Comparison of ENCODE assay signal across 22 mouse cellular contexts in genomic region chr1:60815912-60816311, GRCm38 (mm10).
DNase-seq lines count a peak whose midpoint lies in the region; ATAC-seq and TF ChIP-seq lines count a peak whose summit lies in the region.
"Had no signal": no experiment of that assay in that cellular context is flagged by ENCODE, and none has a peak within 500 bp of the region (broad histone marks: within the 10 kb centered on the region; RNA-seq: fewer than 3 reads in every experiment).

No protein-coding gene starts in this region.

- DNase-seq in lung, postnatal 0 days (ENCODE audit: low spot score), result peak; percentile 39
- no peak for DNase-seq in lung, adult 2 months
- peak; percentile 69 to 73 for DNase-seq in heart, adult 9 months (ENCODE audit: low spot score in 2 of 2)
- no peak for DNase-seq in layer of hippocampus, postnatal 10 days (ENCODE audit: low spot score in 2 of 2)
- no peak for DNase-seq in layer of hippocampus, adult 8-10 months (ENCODE audit: low spot score in 2 of 2)
- no peak for DNase-seq in thymus, postnatal 14 days
- DNase-seq: adrenal gland, postnatal 10 days; cerebellum, adult 9-10 months; lung, postnatal 4 days; right cerebral cortex, postnatal 14 days; thymus, adult 18-20 months had no signal

- TF ChIP-seq POLR2A in lung, adult 2 months (IDR thresholded peaks at IDR 0.05; ENCODE audit: borderline replicate concordance, extremely low read depth, low read depth, low read length), result no peak

- TF ChIP-seq EP300 in lung, postnatal 0 days (IDR thresholded peaks at IDR 0.05), result peak; percentile 44; the same call in 1 of the 2 replicates

- peak; percentile 47; the same call in 1 of the 2 replicates for ATAC-seq in lung, postnatal 0 days
- peak; percentile 90; the same call in 1 of the 2 replicates for ATAC-seq in heart, embryonic 15.5 days (replicated peaks; ENCODE audit: insufficient number of reproducible peaks, insufficient read depth, low FRiP score, low read depth)
- ATAC-seq: activated CD4-positive, CD25-positive, alpha-beta regulatory T cell, adult 4 months; forebrain, embryonic 13.5 days; hindbrain, embryonic 16.5 days; intestine, postnatal 0 days; midbrain, embryonic 16.5 days; Patski had no signal

- no peaks in the 10 kb centered on the region for H3K4me1 ChIP-seq in lung, postnatal 0 days (ENCODE audit: insufficient read depth, low read depth, low read length)
- peaks cover 2% of the 10 kb centered on the region; the same call in 1 of the 2 replicates for H3K4me1 ChIP-seq in lung, adult 2 months (ENCODE audit: control insufficient read depth, insufficient read depth, low read length)
- peaks cover 13% of the 10 kb centered on the region; the same call in 1 of the 2 replicates for H3K4me1 ChIP-seq in heart, embryonic 15.5 days (replicated peaks)
- H3K4me1 ChIP-seq: embryonic facial prominence, embryonic 12.5 days; forebrain, embryonic 13.5 days; limb, embryonic 15.5 days; liver, embryonic 15.5 days had no signal

- H3K9ac ChIP-seq in lung, postnatal 0 days (replicated peaks; ENCODE audit: low read depth), result no peak overlapping the region
- no peak overlapping the region for H3K9ac ChIP-seq in heart, embryonic 15.5 days
- H3K9ac ChIP-seq: embryonic facial prominence, embryonic 12.5 days; forebrain, embryonic 13.5 days; limb, embryonic 15.5 days; liver, embryonic 15.5 days had no signal

- 80% methylated on average over 6 of the region's 6 CpGs for WGBS in lung, postnatal 0 days
- 79% methylated on average over 6 of the region's 6 CpGs for WGBS in lung, adult 2 months
- WGBS in heart, embryonic 15.5 days, result 42% methylated on average over 6 of the region's 6 CpGs

- H3K27ac ChIP-seq in lung, postnatal 0 days (ENCODE audit: low read length), result no peak overlapping the region
- H3K27ac ChIP-seq in heart, embryonic 15.5 days, result peak overlapping the region; percentile 70
- H3K27ac ChIP-seq: embryonic facial prominence, embryonic 12.5 days; forebrain, embryonic 13.5 days; limb, embryonic 15.5 days; liver, embryonic 15.5 days had no signal

- TF ChIP-seq CTCF in lung, postnatal 0 days (IDR thresholded peaks at IDR 0.05), result no peak
- TF ChIP-seq CTCF in lung, adult 2 months (IDR thresholded peaks at IDR 0.05; ENCODE audit: insufficient read depth, low read length), result no peak

- no peaks in the 10 kb centered on the region for H3K36me3 ChIP-seq in lung, postnatal 0 days (ENCODE audit: insufficient read depth, low read length)
- no peaks in the 10 kb centered on the region for H3K36me3 ChIP-seq in heart, embryonic 15.5 days
- H3K36me3 ChIP-seq: embryonic facial prominence, embryonic 12.5 days; limb, embryonic 15.5 days; liver, embryonic 15.5 days had no signal

- H3K9me3 ChIP-seq in lung, postnatal 0 days (ENCODE audit: low read length), result no peaks in the 10 kb centered on the region
- H3K9me3 ChIP-seq in heart, embryonic 15.5 days (replicated peaks), result no peaks in the 10 kb centered on the region
- H3K9me3 ChIP-seq: embryonic facial prominence, embryonic 12.5 days; forebrain, embryonic 13.5 days; limb, embryonic 15.5 days; liver, embryonic 15.5 days had no signal

- H3K27me3 ChIP-seq in lung, postnatal 0 days (replicated peaks; ENCODE audit: insufficient read depth, low read length), result no peaks in the 10 kb centered on the region
- no peaks in the 10 kb centered on the region for H3K27me3 ChIP-seq in heart, embryonic 15.5 days
- H3K27me3 ChIP-seq: embryonic facial prominence, embryonic 12.5 days; forebrain, embryonic 13.5 days; limb, embryonic 15.5 days; liver, embryonic 15.5 days had no signal

- H3K4me2 ChIP-seq in lung, postnatal 0 days (replicated peaks; ENCODE audit: low read depth, low read length), result no peak overlapping the region
- H3K4me2 ChIP-seq in heart, embryonic 15.5 days, result no peak overlapping the region
- H3K4me2 ChIP-seq: embryonic facial prominence, embryonic 12.5 days; forebrain, embryonic 13.5 days; limb, embryonic 15.5 days; liver, embryonic 15.5 days had no signal

- H3K4me3 ChIP-seq in lung, postnatal 0 days (ENCODE audit: low read depth, low read length), result no peak overlapping the region
- no peak overlapping the region for H3K4me3 ChIP-seq in lung, adult 2 months (replicated peaks; ENCODE audit: extremely low read depth, low read depth, low read length)
- H3K4me3 ChIP-seq in heart, embryonic 15.5 days, result no peak overlapping the region
- H3K4me3 ChIP-seq: embryonic facial prominence, embryonic 12.5 days; erythroblast, embryonic 14.5 days; forebrain, embryonic 13.5 days; limb, embryonic 15.5 days; liver, embryonic 15.5 days had no signal

Comparison
In these comparisons a context has a peak if more than half of its experiments do, and no peak if none do; other contexts are left out.
1. DNase-seq: peak in lung, postnatal 0 days (single experiment) and heart, adult 9 months (2 of 2); none in lung, adult 2 months (single experiment), layer of hippocampus, postnatal 10 days (0 of 2), layer of hippocampus, adult 8-10 months (0 of 2) and thymus, postnatal 14 days (single experiment).